Mouse (Mus musculus) kidney, adult 9 months (tissue): Measurements from ENCODE around the gene Sin3b.
"Not testable (repeated sequence)": the region's sequence is repeated elsewhere in the genome, so short reads cannot be mapped to it uniquely, and the experiment has no call there.

Experiments
- DNase-seq: peaks from one replicate; pipeline ENCODE4 v3.0.0; 2022

Gene Sin3b

DNA sequence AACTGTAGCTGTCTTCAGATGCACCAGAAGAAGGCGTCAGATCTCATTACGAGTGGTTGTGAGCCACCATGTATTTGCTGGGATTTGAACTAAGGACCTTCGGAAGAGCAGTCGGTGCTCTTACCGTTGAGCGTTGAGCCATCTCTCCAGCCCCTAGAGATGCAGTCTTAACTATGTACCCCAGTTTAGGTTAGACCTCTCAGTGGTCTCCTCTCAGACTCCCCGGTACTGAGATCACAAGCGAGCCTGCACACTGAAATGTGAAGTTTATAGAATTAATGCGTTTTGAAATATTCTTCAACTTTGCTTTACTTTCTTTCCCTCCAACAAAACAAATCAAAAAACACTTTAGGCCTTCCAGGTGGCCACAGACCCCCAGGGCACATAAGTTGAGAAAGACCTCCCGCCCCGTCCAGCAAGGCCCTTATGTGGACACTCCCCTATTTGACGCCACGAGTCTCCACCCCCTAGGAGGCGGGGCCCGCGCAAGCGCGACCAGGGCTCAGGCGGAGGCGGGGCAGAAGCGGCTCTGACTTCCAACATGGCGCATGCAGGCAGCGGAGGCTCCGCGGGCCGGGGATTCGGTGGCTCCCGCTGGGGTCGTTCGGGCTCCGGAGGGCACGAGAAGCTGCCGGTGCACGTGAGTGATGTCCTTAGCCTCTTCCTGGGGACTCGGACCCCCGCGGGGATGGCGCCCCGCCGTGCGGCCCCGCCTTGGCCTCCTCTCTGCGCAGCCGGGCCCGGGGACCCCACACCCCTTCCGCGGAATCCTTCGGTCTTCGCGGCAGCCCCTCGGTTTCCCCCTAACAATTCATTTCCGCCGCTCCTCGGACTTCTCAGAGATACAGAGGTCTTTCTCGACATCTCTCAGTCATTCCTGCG lies at the start of gene Sin3b:
TSS of gene Sin3b (plus strand) at position 517 of the 882 bp plus-strand sequence.
- peak; percentile 97 for DNase-seq

DNA sequence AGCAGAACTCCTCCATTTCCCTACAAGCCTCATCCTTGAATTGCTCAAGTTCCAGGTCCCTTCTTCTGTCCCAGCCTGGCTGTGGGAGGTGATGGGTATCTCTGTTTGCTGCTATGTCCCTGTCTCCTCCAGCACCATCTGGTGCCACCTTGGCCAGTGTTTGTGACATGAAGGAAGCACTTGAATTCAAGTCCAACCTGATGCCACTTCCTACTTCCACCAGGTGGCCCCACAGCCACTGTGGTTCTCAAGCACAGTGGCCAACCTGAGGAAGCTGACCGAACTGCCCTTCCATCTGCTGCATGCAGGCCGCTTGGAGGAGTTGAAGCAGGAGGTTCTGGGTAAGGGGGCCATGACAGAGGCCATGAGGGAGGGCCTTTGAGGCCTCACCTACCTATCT lies 48.9 kb upstream of the Sin3b start:
- no peak for DNase-seq

DNA sequence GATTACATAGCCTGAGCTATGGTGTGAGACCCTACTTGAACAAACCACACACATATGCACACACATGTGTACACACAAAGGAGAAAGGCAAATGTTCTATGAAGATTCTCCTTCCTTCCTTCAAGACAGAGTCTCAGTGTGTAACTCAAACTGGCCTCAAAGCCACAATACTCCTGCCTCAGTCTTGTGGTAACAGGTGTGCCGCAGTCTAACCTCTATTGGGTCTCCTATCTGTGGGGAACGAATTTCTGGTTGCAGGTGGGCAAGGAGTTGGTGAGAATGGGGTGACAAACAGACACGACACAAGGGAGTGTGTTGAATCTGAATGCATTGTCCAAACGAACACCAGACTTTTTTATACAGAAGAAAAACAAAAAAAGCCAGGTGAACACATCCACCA lies 46.6 kb upstream of the Sin3b start:
- DNase-seq = no peak

DNA sequence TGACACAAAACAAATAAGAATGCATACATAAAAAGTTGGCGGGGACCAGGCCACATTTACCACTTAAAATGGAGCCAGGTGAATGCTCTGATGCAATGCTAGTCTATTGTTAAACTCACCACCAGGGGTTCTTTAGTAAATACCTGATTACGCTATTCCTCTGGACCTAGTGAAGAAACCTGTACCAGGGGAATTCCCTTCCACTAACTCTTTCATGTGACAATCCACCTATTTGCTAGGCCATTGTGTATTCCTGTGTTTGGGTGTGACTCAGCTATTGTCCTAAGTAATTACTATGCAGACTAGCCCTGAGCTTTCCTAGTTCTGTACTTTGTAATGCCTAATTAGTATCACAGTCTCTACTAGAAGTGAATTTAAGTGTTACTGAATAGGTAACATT lies 46.2 kb upstream of the Sin3b start:
- not testable (repeated sequence) for DNase-seq

DNA sequence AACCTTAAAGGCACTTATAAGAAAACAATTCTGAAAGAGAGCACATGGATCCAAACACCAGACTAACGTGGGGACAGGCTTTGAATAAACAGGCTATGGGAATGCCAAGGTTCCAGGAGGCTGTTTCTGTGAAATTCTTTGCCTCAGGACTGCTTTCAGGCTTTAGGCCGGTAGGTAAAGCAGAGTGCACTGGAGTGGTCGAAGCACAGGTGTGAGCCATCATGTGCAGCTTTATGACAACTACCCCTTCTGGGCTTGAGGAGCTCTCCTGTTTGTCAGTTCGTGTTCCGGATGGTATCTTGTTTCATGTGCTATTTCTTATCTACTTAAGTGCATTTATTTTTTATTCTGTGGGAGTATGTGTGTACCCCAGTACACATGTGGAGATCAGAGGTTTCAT lies 45.8 kb upstream of the Sin3b start:
- DNase-seq = no peak

DNA sequence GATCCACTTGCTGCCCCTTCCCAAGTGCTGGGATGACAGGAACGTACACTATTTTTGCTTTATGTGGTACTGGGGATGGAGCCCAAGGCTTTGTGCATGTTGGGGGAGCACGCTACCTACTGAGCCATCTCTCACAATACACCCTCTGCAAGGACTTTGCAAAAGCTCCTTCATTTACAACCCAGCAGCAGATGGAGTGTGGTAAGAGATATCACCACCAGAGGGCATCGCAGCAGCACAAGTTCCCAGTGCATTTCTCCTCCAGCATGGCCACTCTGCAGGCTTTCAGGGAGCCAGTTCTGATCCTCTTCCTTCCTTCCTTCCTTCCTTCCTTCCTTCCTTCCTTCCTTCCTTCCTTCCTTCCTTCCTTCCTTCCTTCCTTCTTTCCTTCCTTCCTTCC lies 43.0 kb upstream of the Sin3b start:
- DNase-seq = peak; percentile 76

DNA sequence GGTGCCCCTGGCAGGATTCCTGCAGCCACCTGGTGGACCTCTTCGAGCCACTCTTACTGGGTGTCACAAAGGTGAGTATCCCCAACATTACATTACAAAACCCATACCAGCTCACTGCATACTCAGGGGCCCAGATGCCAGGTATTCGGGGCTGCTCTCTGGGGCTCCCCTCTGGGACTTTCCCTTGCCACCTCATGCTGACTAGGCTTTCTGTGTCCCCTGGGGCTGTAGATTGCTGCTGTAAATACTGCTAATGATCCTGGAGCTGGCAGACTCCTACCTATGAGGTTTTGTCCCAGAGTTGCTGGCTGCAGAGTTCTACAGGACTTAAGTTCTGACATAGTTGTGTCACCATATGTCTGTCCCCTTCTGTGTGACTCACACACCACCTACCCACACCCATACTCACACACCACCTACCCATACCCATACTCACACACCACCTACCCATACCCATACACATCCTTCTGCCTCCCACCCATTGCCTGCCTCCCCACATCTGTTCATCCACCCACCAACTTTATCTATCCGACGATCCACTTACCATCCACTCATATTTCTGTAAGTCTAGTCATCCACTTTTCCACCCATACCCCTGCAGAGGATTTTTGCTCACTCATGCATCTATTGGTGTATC lies 40.9 kb upstream of the Sin3b start:
- no peak for DNase-seq

DNA sequence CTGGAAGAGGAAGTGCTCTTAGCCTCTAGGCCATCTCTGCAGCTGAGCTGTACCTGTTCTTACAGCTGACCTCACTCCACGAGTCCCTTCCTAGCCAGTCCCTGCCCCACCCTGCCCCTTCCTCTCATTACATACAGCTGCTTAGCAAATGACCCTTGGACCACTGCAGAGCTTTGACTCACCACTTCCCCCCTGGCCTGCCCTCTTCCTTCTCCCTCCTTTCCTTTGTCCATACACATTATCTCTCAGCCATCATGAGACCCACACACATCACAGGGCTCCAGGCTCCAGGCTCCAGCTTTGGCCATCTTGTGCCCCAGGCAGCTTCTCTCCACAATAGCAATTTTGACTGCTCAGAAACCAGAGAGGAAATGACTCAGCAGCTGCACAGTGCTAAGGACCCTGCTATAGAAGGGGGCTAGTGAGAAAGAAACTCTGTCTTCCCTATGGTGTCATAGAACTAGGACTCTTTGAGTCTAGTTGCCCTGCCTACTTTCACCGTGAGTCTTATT lies 40.0 kb upstream of the Sin3b start:
- no peak for DNase-seq

DNA sequence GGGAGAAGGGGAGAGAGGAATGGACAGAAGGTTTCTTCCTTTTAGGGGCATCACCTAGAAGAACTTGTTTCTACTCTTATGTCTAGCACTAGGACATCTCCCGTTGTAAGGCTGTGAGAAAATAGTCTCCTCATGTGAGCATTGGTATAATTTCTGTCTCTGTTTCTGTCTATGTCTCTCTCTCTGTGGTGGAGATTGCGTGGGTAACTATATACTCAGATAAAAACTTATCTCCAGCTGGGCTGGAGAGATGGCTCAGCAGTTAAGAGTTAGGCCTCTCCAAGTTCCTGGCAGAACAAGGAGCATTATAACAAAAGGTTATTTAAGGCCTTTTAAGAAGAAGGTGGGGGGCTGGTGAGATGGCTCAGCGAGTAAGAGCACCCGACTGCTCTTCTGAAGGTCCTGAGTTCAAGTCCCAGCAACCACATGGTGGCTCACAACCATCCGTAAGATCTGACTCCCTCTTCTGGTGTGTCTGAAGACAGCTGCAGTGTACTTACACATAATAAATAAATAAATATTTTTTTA lies 39.4 kb upstream of the Sin3b start:
- not testable (repeated sequence) for DNase-seq

DNA sequence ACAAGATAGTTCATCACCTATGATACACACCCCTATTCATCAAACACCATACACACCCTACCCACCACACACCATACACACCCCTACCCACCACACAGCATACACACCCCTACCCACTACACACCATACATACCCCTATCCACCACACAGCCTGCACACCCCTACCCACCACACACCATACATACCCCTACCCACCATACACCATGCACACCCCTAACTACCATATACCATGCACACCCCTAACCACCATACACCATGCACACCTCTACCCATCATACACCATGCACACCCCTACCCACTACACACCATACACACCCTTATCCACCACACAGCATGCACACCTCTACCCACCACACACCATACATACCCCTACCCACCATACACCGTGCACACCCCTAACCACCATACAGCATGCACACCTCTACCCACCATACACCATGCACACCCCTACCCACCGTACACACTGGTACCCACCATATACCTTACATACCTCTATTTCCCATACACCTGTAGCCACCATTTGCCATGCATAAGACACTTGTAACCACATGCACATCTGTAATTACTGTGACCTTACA lies 24.6 kb upstream of the Sin3b start:
- no peak for DNase-seq

DNA sequence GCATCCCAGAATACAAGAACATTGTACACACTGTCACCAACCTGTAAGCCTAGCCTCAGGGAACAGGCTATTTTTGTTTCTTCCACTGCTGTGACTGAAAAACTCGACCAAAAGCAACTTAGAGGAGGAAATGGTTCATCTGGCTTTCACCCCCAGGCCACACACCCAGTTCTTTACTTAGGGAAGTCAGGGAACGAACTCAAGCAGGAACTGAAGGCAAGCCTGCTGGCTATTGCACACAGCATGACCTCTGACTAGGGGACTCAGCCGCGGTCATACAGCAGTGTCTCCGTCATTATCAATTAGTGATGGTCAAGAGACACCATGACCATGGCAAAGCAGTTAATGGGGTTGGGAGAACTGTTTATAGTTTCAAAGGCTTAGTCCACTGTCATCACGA lies 10.5 kb upstream of the Sin3b start:
- no peak for DNase-seq

DNA sequence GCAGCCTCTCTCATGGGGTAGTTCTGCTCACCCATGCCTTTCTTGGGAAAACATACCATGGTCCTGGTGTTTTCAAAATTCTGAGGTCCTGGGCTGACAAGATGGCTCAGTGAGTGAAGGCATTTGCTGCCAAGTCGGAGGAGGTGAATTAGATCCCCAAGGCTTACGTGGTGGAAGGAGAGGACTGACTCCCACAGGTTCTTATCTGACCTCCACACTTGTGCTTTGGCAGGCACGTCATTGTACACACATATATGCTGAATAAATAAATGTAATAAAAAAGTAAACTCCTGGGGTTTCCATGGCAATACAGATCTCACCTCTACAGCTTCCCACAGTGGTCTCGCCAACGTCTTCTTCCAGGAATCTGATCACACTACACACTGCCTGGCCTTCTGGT lies 6.5 kb upstream of the Sin3b start:
- no peak for DNase-seq

DNA sequence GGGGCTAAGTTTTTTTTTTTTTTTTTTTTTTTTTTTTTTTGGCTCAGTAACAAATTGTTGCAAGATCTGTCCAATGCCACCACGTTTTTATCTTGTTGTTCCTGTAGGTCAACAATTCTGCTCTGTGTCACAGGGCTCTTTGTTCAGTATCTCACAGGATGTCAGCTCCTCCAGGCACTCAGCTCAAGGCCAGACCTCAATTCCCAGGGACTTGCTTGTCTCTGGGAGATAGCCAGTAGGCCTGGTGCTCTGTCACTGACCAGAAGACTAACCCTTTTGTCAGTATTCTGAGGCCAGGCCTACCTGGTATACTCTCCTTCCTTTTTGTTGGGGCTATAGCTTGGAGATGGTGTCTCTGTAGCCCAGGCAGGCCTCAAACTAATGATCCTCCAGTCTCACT lies 2.5 kb upstream of the Sin3b start:
- no peak for DNase-seq

DNA sequence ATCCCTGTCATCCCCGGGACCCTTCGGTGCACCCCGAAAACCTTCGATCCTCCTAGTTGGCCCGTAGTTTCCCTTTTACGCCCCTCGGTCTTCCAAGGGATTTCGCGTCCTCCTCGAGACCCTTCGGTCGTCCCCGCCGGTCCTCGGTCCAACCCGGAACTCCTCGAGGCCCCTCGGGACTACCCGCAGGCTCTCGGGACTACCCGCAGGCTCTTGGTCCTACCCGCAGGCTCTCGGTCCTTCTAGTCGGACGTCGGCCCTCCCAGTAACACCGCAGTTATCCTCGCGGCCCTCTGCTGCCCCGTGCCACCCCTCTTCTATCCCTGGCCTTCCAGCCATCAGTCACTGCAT lies 541 bp downstream of the Sin3b start:
- DNase-seq = peak; percentile 18

DNA sequence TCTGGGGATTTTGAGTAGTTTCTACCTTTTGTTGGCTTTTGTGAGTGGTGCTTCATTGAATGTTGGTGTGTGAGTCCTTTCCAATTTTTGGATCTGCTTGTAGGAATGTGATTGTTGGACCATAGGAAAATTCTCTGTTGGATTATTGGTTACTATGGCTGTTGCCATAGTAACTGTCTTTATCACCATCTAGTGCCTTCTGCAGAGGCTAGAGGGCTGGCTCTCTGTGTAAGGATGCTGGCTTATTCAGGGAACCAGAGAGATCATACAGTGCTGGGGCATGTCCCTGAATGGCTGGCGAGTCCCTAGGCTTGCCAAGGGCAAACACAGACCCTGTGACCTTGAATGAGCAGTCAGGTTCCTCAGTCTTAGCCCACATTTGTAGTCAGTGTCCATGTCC lies 5.6 kb downstream of the Sin3b start:
- DNase-seq = no peak

DNA sequence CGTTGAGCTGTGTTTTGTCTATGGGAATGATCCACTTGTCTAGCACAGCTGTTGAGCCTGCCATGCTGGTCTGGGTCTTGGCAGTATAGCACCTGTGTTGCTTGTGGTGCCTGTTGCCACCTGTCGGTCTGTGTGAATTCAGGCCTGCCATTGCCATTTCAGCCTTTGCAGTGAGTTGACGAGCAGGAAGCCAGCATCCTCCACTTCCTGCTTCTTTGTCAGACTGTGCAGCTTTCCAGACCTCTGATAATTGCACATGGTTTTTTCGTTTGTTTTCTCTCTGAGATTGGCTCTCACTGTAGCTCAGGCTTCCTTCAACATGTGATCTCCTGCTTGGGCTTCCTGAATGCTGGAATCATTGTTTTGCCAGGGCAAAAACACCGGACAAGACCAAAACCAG lies 11.9 kb downstream of the Sin3b start:
- DNase-seq = no peak

DNA sequence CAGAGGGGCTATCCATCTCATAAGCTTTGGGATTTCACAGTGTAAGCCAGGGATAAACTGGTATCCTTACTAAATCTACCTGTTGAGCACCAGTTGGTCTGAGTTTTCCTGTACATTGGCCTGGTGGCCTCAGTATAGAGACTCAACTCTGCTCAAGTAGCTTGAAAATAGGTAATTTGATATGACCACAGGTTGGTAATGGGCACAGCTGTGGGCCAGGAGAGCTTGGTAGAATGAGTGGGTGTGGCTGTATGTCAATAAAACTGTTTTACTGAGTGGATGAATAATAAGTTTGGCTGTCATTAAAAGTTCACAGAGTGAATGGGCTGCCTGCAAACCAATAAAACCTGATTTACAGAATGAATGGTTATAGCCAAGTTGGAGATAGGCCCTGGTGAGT lies 13.8 kb downstream of the Sin3b start:
- DNase-seq = no peak

DNA sequence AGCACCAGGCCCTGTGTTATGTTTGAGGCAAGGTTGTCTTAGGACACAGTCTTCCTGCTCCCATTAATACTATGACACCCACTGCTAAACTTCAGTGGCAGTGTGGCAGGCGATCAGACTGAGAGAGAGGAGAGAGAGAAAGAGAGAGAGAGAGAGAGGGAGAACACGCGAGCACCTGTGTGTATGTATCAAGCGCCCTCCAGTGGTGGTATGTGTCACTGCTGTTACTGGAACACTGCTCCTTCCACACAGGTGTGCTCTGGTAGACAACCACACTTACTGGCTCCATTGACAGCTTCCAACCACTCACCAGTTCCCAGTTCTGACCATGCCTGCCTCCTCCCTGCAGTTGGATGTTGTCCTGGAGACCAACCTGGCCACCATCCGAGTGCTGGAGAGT lies 23.0 kb downstream of the Sin3b start:
- peak; percentile 60 for DNase-seq

DNA sequence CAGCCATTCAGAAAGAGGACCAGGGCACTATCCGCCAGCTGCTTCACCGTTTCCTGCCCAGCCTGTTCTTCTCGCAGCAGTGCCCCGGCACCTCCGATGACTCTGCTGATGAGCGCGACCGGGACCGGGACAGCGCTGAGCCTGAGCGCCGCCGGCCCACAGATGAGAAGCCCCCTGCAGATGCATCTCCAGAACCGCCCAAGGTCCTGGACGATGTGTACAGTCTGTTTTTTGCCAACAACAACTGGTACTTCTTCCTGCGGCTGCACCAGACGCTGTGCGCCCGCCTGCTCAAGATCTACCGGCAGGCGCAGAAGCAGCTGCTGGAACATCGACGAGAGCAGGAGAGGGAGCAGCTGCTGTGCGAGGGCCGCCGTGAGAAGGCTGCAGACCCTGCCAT lies 26.8 kb downstream of the Sin3b start:
- DNase-seq = no peak

DNA sequence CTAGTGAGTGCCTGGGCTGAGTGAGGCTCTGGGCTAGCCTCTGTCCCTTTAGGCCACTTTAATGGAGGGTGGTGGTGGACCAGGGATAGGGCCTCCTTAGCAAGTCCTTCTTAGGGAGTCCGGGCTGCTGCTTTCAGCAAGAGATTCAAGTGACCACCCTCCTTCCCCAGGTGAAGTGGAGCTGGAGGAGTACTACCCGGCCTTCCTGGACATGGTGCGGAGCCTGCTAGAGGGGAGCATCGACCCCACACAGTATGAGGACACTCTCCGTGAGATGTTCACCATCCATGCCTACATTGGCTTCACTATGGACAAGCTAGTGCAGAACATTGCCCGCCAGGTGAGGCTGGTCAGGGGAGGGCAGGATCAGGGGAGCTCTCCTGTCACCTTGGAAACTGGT lies 27.2 kb downstream of the Sin3b start:
- DNase-seq = no peak

DNA sequence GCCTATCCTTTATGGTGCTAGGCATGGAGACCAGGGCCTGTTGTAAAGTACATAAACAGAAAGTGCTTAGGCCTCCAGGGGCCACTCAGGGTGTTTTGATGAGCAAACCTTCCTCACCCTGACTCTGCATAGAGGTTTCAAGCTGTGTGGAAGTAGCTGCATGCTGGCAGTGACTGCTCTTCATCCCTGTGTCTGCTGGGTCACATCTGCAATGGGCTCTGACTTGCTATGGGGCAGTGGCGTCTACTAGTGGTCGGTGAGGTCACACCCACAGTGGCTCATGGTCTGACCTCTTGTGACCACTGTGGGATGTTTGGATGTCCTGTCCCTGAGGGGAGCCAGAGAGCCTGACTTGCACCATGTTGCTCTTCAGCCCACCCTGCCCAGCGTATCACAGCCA lies 28.0 kb downstream of the Sin3b start:
- DNase-seq = no peak

DNA sequence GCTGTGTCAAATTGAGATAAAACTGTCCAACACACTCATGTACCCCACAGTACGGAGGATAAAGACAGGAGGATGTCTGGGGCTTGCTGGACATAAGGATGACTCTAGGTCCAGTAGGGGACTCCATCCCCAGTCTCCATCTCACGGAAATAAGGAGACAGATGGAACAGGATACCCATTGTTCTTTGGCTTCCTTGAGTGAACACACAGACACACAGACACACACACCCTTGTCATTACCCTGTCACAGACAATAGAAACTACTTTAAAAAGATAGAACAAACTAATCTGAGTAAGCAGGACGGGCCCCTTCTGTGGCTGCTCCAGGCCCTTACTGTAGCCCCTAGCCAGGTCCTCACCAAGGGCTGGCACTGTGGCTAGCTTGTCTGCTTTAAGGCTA lies 29.2 kb downstream of the Sin3b start:
- no peak for DNase-seq

DNA sequence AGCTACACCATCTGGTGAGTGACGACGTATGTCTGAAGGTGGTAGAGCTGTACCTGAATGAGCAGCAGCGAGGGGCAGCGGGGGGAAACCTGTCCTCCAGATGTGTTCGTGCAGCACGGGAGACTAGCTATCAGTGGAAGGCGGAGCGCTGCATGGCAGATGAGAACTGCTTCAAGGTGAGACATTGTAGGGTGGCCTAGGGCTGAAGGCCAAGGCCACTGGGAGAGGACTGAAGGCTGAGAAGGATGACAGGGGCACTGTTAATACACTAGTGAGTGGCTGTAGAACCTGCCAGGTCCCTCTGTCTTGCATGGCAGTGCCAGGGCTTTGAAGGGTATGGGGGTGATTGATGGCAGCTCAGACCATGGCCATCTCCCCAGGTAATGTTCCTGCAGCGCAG lies 30.1 kb downstream of the Sin3b start:
- DNase-seq = no peak

DNA sequence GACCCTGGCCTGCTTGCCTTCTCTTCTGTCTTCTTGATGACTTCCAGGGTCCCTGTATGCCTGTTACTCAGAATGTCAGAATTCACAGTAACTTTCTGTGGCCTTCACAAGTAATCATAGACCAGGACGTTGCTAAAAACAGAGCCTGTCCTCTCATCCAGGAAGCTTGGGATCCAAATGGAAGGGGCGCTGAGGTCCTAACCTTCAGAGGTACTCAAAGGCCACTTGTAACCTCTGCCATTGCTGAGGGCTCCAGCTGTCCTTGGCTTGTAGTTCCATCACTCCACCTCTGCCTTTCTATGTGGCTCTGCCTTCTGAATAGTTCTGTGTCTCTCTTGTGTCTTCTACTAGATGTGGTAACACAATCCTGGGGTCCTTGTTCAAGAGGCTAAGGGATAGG lies 30.7 kb downstream of the Sin3b start:
- DNase-seq = no peak
